Mouse (Mus musculus) retina, adult 2 months (tissue): ENCODE results near the gene Atg7.
A peak's percentile ranks its signal among the peaks of the same experiment; 100 is the strongest.

Experiments used
- DNase-seq: peaks from one replicate; pipeline ENCODE4 v3.0.0-alpha.2; 2012; ENCODE audit warnings: low read depth, low spot score

The Atg7 gene

DNA sequence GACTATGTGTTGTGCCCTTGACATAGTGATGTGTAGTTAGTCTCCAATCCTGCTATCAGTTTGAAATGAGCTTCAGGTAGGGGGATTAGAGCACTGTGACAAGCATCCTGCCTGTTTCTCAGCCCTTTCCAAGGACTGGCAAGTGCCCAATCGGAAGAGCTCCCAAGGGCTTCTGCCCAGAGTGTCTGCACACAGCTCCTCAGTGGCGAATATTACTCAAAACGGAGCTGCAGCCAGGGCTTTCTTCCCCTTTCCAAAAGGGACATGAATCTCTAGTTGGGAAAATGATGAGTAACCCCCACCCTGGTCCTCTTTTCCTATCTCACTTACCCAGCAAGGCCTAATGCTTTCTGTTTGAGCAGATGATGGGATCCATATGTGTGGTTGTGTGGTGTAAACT, 90.8 kb downstream of the Atg7 start:
- no peak for DNase-seq

GRCm38 (mm10) chr6:114735054-114735453, 92.2 kb downstream of the Atg7 start:
- DNase-seq: no peak

DNA sequence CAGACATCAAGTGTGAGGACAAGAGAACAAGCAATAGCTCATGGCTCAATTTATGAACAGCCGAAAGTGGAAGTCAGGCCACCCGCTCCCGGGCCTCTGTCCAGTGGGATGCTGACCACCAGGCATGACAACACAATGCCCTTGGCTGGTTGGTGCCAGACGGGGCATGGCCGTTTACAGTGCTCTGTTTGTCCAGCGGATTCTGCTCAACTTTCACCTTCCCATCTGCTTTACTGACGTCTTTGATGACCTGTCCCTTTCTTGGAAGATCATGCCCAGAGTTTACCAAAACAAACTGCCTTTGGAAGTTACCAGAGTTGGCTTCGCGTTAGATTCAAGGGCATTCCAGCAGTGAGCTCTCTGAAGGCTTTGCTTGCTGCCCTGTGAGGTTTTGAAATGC, 93.5 kb downstream of the Atg7 start:
- DNase-seq: no peak

DNA sequence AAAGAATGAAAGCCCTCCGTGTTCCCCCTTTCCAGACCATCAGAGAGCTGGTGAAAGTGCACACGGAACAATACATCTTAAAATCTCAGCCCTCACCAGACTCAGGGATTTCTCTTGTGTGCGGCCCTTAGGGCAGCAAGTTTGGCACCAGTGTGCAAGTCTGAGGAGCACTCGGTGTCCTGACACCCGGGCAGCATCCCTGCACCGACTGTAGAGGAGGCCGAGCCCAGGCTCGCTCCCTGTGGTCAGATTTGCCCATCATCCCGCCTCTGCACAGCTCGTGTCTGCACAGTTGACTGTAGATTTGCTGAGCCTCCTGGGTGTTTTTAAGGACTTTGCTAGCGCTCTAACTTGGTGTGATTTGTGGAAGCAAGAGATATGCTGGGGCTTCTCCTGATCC, 94.3 kb downstream of the Atg7 start:
- no peak for DNase-seq

DNA sequence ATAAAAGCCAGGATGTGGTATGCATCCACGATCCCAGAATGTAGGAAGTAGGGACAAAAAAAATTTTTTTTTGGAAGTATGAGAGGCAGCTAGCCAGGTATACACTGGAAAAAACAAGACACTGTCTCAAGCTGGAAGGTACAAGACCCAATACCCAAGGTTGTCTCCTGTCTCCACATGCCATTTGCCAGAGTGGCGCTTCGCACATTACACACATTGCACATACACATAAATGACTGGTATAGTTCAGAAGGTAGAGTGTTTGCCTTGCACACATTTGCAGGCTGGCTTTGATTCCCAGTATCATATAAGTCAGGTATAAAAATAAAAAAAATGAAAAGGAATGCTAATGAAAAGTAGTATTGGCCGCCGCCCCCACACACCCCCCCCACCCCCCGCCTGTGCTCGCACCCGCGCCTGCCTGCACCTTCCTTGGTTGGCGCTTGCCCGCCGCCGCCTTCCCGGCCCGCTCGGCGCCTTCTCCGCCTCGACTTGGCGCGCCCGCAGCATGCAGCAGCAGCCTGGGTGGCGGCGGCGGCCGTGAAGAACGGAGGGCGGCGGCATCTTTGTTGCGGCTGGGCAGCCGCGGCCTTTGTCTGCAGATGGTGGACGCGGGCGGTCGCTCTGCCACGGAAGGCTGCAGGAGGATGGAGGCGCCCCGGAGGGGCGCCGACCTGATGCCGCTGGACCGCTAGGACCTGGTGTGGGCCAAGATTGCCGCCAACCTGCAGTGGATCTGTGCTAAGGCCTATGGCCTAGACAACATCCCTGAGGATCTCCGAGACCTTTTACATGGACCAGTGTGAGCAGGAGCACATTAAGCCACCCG, 95.2 kb downstream of the Atg7 start:
- DNase-seq: no peak

DNA sequence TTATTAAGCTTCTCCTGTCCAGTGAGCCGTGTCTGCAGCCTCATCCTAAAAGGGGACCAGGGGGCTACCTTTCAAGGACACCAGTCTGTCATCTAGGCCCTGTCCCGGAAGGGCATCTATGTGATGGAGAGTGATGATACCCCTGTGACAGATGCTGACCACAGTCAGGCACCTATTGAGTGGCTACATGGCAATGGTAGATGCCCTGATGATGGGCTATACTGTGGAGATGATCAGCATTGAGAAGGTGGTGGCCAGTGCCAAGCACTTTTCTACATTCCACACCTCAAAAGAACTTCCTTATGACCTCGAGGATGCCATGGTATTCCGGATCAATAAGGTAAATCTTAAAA, 95.8 kb downstream of the Atg7 start:
- no peak for DNase-seq

GRCm38 (mm10) chr6:114742209-114743003, 99.5 kb downstream of the Atg7 start:
- DNase-seq: no peak

GRCm38 (mm10) chr6:114743126-114743525, 100.2 kb downstream of the Atg7 start:
- no peak for DNase-seq

DNA sequence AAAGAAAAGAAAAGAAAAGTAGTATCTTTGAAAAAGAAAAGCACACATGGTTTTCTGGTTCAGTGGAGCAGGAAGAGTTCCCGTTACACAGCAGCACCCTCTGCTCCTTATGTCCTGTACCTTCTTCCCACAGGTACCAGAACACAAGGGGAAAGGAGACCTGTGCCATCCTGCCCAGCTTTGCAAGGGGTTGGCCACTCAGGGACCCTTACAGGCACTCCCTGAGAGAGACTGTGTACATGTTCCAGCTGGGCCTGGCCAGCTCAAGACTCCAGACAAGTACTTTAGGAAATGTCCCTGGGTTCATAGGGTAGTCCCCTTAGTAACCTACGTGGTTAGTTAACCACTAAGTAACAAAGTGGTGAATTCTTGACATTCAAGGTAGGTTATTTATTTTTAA, 100.9 kb downstream of the Atg7 start:
- no peak for DNase-seq

DNA sequence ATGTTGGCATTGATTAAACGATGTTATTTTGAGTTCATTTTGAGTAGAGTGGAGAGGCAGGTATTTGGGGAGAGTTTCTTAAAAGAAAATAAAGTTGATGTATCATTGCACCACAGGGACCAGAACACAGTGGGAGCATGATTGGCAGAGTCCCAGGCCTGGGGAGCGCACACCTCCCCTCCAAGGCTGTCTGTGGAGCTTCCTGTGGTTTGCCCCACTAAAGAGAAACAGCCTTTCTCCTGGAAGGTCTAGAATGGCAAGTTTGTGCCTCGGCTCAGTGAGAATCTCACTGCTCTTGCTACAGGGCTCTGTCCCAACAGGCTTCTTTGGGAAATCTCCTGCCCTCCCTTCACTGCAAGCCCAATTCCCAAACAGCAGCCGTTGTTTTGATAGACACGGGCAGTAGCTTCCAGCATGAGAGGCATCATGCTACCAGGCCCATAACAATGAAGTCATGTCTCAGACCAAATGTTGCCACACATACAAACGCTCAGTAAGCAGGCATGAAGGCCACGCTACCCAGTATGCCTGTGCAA, 103.6 kb downstream of the Atg7 start:
- DNase-seq: no peak

GRCm38 (mm10) chr6:114748419-114748818, 105.5 kb downstream of the Atg7 start:
- no peak for DNase-seq

DNA sequence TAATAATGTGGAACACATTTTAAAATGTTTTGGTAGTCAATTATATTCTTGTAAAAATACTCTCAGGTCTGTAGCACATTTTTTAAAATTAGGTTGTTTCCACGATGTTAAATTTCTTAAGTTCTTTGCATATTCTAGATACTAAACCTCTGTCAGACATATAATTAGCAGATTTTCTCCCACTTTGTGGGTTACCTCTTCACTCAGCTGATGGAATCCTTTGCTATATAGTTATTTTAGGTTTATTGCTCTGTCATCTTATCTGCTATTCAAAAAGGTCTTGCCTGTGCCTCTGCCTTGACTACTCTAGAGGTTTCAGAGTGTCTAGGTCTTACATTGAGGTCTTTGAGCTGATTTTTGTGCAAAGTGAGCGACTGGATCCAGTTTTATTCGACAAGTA, 106.0 kb downstream of the Atg7 start:
- DNase-seq: no peak

GRCm38 (mm10) chr6:114758795-114759194, 115.9 kb downstream of the Atg7 start:
- DNase-seq: no peak

GRCm38 (mm10) chr6:114766314-114766713, 123.4 kb downstream of the Atg7 start:
- DNase-seq: no peak

- no peak for DNase-seq
Measured at GRCm38 (mm10) chr6:114767710-114768109, 124.8 kb downstream of the Atg7 start.

DNA sequence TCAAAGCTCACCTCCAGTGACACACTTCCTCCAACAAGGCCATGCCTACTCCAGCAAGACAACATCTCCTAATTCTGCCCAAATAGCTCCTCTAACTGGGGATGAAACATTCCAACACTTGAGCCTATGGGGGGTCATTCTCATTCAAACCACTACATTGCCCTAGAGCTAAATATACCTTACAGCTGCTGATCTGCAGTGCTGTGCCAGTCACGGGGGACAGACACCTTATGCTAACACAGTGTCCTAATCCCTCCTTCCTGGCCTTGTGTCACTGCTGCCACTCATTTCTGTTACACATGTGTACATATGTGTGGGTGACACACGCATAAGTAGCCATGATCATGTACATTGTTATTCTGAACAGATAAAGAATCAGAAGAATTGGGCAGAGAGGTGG, 127.4 kb downstream of the Atg7 start:
- no peak for DNase-seq

GRCm38 (mm10) chr6:114771502-114771901, 128.6 kb downstream of the Atg7 start:
- DNase-seq: no peak

- DNase-seq: no peak
Measured at GRCm38 (mm10) chr6:114775210-114775609, 132.3 kb downstream of the Atg7 start.

- no peak for DNase-seq
Measured at GRCm38 (mm10) chr6:114777872-114778271, 135.0 kb downstream of the Atg7 start.

- DNase-seq: no peak
Measured at GRCm38 (mm10) chr6:114778650-114779049, 135.8 kb downstream of the Atg7 start.

DNA sequence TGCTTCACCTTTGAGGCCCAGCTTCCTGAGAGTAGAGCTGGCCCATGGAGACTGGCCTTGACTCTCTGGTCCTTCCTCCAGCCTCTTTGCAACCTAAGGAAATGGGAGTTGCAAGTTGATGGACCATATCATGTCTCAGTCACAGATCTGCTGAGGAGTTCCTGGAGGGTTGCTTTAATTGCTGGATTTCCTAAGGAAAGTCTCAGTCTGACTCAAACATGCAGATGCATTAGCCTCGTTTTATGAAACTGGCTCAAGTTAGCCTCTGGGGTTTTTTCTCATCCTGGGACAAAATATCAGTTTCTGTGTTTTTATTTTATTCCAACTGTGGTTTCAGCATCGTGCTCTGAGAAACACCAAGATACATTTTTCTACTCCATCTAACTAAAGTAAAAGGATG, 137.7 kb downstream of the Atg7 start:
- no peak for DNase-seq

DNA sequence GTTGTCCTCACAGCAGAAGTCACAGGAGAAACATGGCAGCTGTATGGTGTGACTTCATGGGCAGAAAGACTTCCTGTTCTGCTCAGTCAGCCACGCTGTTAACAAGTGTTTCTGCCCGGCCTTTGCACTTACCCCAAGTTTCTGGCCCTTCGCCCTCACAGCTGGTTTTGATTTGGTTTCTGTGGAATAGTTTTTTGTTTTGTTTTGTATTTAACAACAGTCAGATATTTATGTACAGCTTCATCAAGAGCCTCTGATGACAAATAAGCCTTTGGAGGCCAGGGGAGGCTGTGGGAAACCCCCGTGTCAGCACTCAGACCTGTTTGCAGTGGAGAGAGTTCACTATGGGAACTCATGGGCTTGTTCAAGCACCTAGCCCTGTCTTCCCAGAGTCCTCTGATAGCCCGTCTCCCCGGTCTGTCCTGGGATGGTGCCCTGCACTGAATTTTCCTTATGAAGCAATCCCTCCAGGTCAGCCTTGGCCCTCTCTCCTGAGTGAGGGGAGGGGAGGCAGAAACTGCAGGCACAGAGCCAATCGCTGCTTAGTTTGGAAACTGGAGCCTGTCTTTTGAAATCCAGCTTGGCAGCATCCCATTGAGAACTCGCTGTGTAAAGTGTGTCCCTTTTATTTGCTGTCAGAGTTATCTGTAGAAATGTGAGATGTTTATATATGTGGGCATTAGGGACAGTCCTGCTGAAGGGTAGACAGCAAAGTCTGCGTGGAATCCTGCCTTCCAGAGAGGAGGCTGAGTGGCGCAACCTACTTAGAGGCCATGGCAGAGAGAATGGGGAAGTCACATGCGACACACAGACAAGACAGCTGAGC, 138.7 kb downstream of the Atg7 start:
- DNase-seq: peak; percentile 3
